Mouse (Mus musculus): ENCODE data around the gene Cstad. TPM values are rescaled to one million over a fixed set of nuclear protein-coding genes. Genes with fewer than 3 reads are reported as not detected.

Cstad gene
- 1 to 10 TPM; 4.2 to 5.5 TPM for total RNA-seq (2021)

- intact Hi-C loops (cut with DNase I): loop anchor here (2.0 to 5.0 kb wide), 4 partner anchors 62 to 212 kb away; partner anchors contain the start of gene Ntmt1
These were observed at the start of gene Cstad for GRCm38 (mm10) chr2:30594641-30595379. Cstad (plus strand) TSS chr2:30595040.

DNA sequence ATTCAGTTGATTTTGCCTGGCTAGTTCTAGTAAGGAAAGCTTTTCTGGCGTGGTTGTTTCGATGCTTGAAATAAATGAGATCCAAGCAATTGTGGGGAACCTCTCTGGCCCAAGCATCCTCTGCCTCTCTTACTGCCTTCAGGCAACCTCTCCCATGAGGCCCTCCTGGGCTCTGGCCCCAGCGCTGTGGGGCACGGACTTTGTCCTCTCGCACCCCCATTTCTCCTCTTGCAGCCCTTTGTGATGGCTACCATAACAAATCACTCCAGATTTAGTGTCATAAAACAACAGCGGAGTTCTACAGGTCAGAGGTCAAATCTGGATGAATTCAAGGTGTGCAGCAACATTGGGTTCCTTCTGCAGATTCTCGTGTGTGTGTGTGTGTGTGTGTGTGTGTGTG, 49.1 kb upstream of the Cstad start:
- intact Hi-C loops (cut with DNase I): loop anchor here (2.0 kb wide), 1 partner anchor 73 kb away; no protein-coding TSS in a partner anchor

More at GRCm38 (mm10) chr2:30594641-30595379, at the start of gene Cstad:
- peak; percentile 74 to 92 for DNase-seq (ENCODE audit: low spot score in 2 of 2)

DNA sequence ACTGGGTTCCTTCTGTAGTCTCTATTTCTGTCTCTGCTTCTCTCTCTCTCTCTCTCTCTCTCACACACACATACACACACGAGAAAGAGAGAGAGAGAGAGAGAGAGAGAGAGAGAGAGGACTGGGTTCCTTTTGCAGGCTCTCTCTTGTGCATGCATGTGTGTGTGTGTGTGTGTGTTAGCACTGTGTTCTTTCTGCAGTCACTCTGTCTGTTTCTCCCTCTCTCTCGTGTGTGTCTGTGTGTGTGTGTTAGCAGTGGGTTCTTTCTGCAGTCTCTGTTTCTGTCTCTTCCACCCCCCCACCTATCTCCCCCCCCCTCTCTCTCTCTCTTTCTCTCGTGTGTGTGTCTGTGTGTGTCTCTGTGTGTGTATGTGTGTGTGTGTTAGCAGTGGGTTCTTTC, 48.6 kb upstream of the Cstad start:
- DNase-seq (ENCODE audit: low spot score in 2 of 2): no peak
- intact Hi-C loops (cut with DNase I): no loop called here

More for the DNA sequence above, 49.1 kb upstream of the Cstad start:
- DNase-seq (ENCODE audit: low spot score in 2 of 2): no peak

DNA sequence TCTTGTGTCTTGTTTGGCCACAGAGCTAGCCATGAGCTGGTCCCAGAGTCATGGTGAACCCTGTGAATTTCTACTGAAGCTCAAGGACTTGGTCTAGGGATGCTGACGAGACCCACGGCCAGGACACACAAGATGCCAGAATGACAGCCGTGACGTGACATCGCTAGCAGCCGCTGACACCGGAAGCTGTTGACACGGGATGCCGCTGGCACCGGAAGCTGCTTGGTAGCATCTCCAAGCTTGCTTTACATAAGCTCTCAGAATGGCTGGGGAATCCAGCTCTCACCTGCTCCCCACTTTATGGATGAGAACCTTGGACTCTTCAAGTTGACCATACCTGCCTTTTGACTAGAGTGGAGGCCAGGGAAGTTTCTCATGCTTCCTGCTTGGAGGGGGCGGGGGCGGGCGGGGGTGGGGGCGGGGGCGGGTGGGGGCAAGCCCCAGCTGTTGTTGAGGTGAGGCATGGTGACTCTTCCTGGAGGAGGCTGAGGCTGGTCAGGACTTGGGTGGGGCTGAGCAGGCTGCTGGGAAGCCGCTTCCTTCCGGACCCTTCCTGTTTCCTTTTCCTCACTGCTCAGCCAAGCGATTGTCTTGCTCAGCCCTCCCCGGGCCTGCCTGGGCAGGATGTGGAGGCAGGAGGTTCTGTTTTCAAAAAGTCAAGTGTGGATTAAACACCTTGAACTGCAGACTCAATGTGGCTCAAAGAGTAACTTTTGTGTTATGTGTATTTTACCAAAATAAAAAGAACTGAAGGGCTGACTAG, 47.2 kb upstream of the Cstad start:
- DNase-seq (ENCODE audit: low spot score in 2 of 2): no peak
- intact Hi-C loops (cut with DNase I): no loop called here

- intact Hi-C loops (cut with DNase I): no loop called here
- no peak for DNase-seq (ENCODE audit: low spot score in 2 of 2)
These were observed 43.3 kb upstream of the Cstad start for GRCm38 (mm10) chr2:30551579-30551978.

DNA sequence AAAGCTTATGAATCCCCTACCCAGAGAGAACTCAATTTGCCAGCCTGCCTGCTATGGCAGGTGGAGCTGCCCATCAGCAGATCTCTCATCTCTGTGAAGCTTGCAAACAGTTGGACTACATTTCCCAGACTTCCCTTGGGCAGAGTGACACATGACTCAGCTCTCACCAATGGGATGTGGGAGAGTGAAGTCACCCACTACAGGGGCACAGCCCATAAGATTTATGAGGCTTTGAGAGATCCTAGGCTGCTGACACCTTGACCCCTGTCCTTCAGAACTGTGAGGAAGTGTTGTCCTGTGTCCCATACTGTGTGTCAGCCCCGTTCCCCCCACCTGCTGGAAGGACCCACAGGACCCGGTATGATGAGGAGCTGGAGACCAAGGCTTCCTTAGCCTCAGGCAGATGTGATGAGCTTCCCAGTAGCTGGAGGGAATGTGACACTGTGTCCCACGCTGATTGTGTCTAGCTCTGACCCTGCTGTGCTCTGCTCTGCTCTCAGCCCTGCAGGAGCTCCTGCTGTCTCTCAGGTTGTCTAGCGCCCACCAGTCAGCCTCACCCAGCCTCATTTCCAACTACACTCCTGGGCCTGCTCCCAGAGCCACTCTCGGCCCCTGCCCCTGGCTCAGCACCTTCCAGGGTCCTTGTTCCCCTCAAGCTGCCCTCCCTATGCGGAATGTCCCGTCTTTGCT, 40.8 kb upstream of the Cstad start:
- intact Hi-C loops (cut with DNase I): no loop called here
- DNase-seq (ENCODE audit: low spot score in 2 of 2): peak; percentile 81 to 90

- intact Hi-C loops (cut with DNase I): no loop called here
- DNase-seq (ENCODE audit: low spot score in 2 of 2): no peak
These were observed 39.6 kb upstream of the Cstad start for GRCm38 (mm10) chr2:30555257-30555656.

DNA sequence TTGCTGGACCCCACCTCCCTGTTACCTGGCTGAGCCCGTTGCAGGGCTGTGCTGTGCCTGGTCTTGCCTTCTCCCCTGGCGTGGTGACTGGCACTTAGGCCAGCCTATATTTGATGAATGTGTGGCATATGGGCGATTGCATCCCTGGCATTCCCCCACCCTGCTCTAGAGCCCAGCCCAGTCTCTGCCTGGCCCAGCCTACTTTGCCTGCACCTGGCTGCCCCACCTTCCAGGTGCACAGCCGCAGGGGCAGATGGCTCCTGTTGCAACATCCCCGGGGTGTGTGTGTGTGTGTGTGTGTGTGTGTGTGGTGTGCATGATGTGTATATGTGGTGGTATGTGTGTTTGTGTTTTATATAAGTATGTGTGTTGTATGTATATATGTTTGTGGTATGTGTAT, 38.3 kb upstream of the Cstad start:
- DNase-seq (ENCODE audit: low spot score in 2 of 2): no peak
- intact Hi-C loops (cut with DNase I): no loop called here

DNA sequence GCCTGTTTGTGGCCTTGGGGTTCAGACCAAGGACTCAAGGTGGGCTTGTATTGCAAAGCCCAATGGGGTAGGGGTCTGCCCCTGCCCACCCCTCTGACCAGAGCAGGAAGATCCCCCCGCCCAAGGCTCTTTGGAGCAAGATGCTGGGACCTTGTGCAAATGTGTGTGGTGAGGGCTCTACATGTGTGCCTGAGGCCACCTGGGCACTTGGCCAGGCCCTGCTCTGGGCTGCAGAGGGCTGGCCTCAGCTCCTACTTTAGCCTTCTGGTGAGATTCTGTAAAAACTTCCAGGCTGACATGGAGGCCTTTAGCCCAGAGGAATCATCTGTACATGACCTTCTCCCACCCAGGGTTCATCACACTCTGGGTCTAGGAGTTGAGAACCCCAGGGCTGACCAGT, 35.3 kb upstream of the Cstad start:
- intact Hi-C loops (cut with DNase I): no loop called here
- DNase-seq (ENCODE audit: low spot score in 2 of 2): no peak

DNA sequence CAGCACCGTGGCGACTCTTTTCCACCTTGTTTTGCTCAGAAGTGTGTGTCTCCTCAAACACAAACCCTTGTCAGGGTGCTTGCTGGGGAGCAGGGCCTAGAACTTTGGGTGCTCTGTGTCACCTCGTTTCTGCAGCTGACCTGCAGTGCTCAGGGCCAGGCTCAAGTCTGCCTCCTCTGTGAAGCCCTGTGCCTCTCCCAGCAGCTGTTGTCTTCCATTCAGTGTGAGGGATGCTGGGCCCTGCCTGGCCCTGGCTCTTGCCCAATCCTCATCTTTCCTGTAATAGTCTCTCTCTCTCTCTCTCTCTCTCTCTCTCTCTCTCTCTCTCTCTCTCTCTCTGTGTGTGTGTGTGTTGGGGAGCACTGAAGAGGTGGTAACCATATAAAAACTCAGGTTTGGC, 32.3 kb upstream of the Cstad start:
- no peak for DNase-seq (ENCODE audit: low spot score in 2 of 2)
- intact Hi-C loops (cut with DNase I): no loop called here

DNA sequence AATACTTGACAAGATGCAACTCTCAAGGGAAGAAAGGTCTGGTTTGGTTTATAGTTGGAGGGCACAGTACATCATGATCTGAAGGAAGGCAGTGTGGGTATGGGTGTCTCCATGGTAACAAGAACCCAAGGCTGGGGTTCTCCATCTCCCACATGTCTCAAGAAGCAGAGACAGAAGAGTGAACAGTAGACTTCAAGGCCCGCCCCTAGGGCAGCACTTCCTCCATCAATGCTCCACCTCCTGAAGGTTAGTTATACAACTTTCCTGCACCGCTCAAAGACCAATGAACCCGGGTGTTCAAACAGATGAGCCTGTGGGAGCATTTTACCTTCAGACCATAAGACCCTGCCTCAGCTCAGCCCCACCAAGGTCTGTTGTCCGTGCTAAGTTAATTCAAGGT, 23.2 kb upstream of the Cstad start:
- intact Hi-C loops (cut with DNase I): no loop called here
- no peak for DNase-seq (ENCODE audit: low spot score in 2 of 2)

GRCm38 (mm10) chr2:30573522-30573921, 21.3 kb upstream of the Cstad start:
- DNase-seq (ENCODE audit: low spot score in 2 of 2): no peak
- intact Hi-C loops (cut with DNase I): no loop called here

- intact Hi-C loops (cut with DNase I): no loop called here
- no peak for DNase-seq (ENCODE audit: low spot score in 2 of 2)
These were observed 17.8 kb upstream of the Cstad start for GRCm38 (mm10) chr2:30577010-30577409.

DNA sequence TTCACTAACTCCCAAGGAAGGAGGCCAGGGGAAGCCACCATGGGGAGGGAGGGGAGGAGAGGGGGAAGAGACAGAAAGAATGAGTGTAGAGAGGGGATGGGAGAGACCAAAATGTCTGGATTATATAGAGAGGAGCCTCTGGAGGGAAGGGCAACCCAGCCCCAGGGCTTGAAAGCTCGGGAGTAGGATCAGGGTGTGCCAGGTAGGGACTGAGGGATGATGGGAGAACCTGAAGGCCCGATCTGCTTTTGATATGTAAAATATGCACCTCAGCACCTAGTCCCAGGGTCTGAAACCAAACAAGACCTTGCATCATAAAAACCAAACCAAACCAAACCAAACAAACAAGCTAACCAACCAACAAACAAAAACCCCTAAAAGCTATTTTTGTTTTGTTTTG, 16.8 kb upstream of the Cstad start:
- DNase-seq (ENCODE audit: low spot score in 2 of 2): no peak
- intact Hi-C loops (cut with DNase I): no loop called here

GRCm38 (mm10) chr2:30587161-30587560, 7.7 kb upstream of the Cstad start:
- intact Hi-C loops (cut with DNase I): no loop called here
- DNase-seq (ENCODE audit: low spot score in 2 of 2): no peak

GRCm38 (mm10) chr2:30587671-30588070, 7.2 kb upstream of the Cstad start:
- intact Hi-C loops (cut with DNase I): no loop called here

DNA sequence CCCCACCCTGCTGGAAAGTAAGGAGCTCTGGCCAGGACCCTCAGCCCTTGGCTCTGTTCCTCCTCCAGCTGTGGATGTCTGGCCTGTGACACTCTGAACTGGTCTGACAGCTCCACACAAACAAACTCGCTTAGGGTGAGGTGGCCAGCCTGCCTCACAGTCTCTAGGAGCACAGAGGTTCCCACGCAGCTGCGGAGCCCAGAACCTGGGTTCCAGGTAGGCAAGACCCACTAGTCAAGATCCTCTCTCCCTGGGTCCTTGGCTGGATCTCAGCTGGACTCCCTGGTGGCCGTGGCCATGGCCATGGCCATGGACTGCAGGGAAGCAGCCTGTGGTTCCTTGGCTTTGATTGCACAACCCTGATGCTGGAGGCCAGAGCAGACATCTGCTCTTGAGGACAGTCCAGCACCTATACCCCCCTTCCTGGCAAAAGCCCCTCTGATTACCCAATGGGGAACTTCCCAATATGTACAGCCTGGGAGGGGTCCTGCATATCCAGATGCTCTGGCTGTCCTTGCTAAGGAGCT, 5.8 kb upstream of the Cstad start:
- no peak for DNase-seq (ENCODE audit: low spot score in 2 of 2)
- intact Hi-C loops (cut with DNase I): no loop called here

More at GRCm38 (mm10) chr2:30587671-30588070, 7.2 kb upstream of the Cstad start:
- no peak for DNase-seq (ENCODE audit: low spot score in 2 of 2)

- no peak for DNase-seq (ENCODE audit: low spot score in 2 of 2)
- intact Hi-C loops (cut with DNase I): loop anchor here (5.0 kb wide), 2 partner anchors 87 to 218 kb away; partner anchors contain the start of gene Ntmt1
These were observed 5.1 kb upstream of the Cstad start for GRCm38 (mm10) chr2:30589781-30590180.

- peak; percentile 62 to 90 for DNase-seq (ENCODE audit: low spot score in 2 of 2)
- intact Hi-C loops (cut with DNase I): loop anchor here (5.0 kb wide), 2 partner anchors 89 to 216 kb away; partner anchors contain the start of gene Ntmt1
These were observed 3.9 kb upstream of the Cstad start for GRCm38 (mm10) chr2:30590909-30591308.

DNA sequence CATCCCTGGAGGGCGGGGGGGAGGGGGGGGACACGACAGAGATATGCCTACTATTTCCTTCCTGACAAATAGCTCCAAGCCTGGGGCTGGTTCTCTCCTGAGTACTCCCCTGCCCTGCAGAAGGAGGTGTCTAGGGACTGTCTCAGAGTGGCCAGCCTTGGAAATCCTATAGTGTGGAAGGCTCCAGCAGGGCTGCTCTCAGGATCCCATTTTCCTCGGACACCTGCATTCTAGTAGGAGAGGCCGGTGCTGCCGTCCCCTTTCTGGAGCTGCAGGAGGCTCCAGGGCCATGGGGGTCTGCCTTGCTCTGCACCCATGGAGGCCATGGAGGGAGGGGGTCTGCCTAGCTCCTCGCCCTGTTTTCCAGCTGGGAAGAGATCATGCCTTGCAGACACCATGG, 2.4 kb upstream of the Cstad start:
- intact Hi-C loops (cut with DNase I): loop anchor here (5.0 kb wide), 2 partner anchors 90 to 215 kb away; partner anchors contain the start of gene Ntmt1
- DNase-seq (ENCODE audit: low spot score in 2 of 2): no peak

Measured in left cerebral cortex, postnatal 25 days (tissue).